Mouse (Mus musculus): ENCODE results near the gene Mgat1. TPM values are rescaled to one million over a fixed set of nuclear protein-coding genes. Genes with fewer than 3 reads are reported as not detected.
"Not testable (repeated sequence)": the region's sequence is repeated elsewhere in the genome, so short reads cannot be mapped to it uniquely, and the experiment has no call there.

The Mgat1 gene
- polyA plus RNA-seq, 1 experiment, result 231 TPM

DNA sequence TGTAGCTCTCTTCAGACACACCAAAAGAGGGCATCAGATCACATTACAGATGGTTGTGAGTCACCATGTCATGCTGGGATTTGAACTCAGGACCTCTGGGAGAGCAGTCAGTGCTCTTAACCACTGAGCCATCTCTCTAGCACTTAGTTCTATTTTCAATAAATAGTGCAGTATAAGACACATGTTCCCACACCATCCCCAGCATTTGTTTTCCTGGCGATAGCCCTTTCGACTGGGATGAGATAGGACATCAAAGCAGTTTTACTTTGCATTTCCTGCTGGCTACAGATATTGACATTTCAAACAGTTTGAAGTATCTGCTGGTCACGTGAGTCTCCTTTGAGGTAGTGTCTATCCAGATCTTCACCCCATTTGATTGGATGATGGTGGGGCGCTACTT, 26.4 kb downstream of the Mgat1 start:
- no peaks in the 10 kb centered on the region for H3K4me1 ChIP-seq (ENCODE audit: control insufficient read depth, insufficient read depth, insufficient read length, low read length)
- H3K27me3 ChIP-seq (ENCODE audit: control insufficient read depth, insufficient read depth, low read length), result no peaks in the 10 kb centered on the region
- no peak overlapping the region for H3K4me3 ChIP-seq (ENCODE audit: low read depth, low read length)
- 90% methylated on average over 4 of the region's 4 CpGs for WGBS
- peaks cover 6% of the 10 kb centered on the region; the same call in 1 of the 2 replicates for H3K36me3 ChIP-seq (ENCODE audit: control insufficient read depth, insufficient read depth, low read length)
- TF ChIP-seq CTCF (IDR thresholded peaks at IDR 0.05; ENCODE audit: extremely low read depth, insufficient read length, insufficient replicate concordance, low read depth, low read length) (no peak), POLR2A (IDR thresholded peaks at IDR 0.05; ENCODE audit: low read depth, low read length) (no peak)
- H3K27ac ChIP-seq (ENCODE audit: insufficient read depth, low read depth, low read length), result no peak overlapping the region

DNA sequence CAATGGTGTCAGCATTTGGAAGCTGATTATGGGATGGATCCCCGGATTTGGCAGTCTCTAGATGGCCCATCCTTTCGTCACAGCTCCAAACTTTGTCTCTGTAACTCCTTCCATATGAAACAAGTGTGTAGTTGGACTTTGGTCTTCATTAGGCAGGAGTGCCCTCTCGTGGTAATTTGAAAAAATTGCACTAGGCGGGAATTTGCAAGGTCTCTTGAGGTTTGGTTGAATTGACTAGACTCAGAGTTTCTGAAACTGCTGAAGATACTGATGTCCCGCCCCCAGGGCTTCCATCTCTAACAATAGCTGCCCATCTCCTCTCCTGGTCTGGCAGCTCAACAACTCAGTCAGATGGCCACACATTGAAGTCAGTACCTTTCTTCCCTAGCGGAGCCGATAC, 27.3 kb downstream of the Mgat1 start:
- peaks cover 4% of the 10 kb centered on the region; the same call in 1 of the 2 replicates for H3K36me3 ChIP-seq (ENCODE audit: control insufficient read depth, insufficient read depth, low read length)
- no peaks in the 10 kb centered on the region for H3K4me1 ChIP-seq (ENCODE audit: control insufficient read depth, insufficient read depth, insufficient read length, low read length)
- no peak overlapping the region for H3K27ac ChIP-seq (ENCODE audit: insufficient read depth, low read depth, low read length)
- H3K27me3 ChIP-seq (ENCODE audit: control insufficient read depth, insufficient read depth, low read length), result no peaks in the 10 kb centered on the region
- TF ChIP-seq CTCF (IDR thresholded peaks at IDR 0.05; ENCODE audit: extremely low read depth, insufficient read length, insufficient replicate concordance, low read depth, low read length), result no peak
- no peak for TF ChIP-seq POLR2A (IDR thresholded peaks at IDR 0.05; ENCODE audit: low read depth, low read length)
- WGBS, result 31% methylated on average over 7 of the region's 7 CpGs
- no peak overlapping the region for H3K4me3 ChIP-seq (ENCODE audit: low read depth, low read length)

DNA sequence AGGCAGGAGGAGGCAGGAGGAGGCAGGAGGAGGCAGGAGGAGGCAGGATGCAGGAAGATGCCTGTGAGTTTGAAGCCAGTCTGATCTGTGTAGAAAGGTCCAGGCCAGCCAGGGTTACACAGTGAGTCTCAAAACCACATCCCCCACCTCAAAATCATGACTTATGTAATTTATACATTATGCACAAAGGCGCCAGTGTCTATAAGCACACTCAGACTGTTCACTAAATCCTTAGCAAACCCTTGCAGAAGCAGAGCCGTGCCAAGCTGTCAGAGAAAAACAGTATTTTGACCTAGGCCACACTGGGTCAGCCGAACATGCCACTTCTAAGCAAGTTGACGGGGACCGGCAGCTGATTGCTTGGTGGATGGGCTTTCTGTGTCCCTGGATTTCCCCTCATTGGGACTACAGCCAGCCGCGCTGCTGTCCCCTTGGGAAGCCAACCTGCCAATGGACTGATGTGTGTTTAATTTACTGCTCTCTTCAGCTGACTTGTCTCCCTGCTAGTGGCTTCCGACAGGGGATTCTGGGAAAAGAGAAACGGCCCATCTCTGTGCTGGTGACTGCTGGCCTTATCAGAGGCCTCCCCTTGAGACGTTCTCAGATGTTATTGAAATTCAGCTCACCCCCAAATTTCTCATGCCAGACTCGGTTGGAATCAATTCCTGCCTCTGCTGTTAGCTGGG, 30.0 kb downstream of the Mgat1 start:
- no peaks in the 10 kb centered on the region for H3K36me3 ChIP-seq (ENCODE audit: control insufficient read depth, insufficient read depth, low read length)
- WGBS, result 77% methylated on average over 11 of the region's 11 CpGs

DNA sequence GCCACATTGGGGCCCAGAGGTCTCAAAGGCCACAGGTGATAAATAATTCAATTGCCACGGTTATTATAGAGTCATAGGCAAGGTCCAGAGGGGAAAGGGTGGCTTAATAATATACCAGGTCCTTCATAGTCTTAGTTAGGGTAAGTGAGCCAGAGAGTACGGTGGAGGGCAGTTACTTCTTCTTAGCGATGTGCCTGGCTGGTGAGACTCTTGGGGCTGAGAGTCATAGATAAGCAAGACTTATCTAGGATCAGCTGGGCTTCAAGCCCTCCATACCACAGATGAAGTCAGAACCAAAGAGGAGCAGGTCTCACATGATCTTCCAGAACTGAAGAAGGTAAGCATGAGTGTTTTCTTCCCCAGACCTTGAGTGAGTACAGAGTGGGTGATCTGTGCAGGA, 34.2 kb downstream of the Mgat1 start, which contains the start of gene Olfr1393:
Olfr1393 (plus strand) TSS at position 83 of the 400 bp plus-strand sequence.
- H3K27me3 ChIP-seq (ENCODE audit: control insufficient read depth, insufficient read depth, low read length), result no peaks in the 10 kb centered on the region
- no peaks in the 10 kb centered on the region; the same call in 1 of the 2 replicates for H3K4me1 ChIP-seq (ENCODE audit: control insufficient read depth, insufficient read depth, insufficient read length, low read length)
- TF ChIP-seq CTCF (IDR thresholded peaks at IDR 0.05; ENCODE audit: extremely low read depth, insufficient read length, insufficient replicate concordance, low read depth, low read length) (no peak), POLR2A (IDR thresholded peaks at IDR 0.05; ENCODE audit: low read depth, low read length) (no peak)
- H3K36me3 ChIP-seq (ENCODE audit: control insufficient read depth, insufficient read depth, low read length), result no peaks in the 10 kb centered on the region
- 29% methylated on average over 3 of the region's 3 CpGs for WGBS
- no peak within 1 kb of the TSS for H3K4me3 ChIP-seq (ENCODE audit: low read depth, low read length)
- H3K27ac ChIP-seq (ENCODE audit: insufficient read depth, low read depth, low read length), result no peak within 1 kb of the TSS

More for the DNA sequence above, 30.0 kb downstream of the Mgat1 start:
- H3K27ac ChIP-seq (ENCODE audit: insufficient read depth, low read depth, low read length), result no peak overlapping the region
- TF ChIP-seq CTCF (IDR thresholded peaks at IDR 0.05; ENCODE audit: extremely low read depth, insufficient read length, insufficient replicate concordance, low read depth, low read length) (no peak), POLR2A (IDR thresholded peaks at IDR 0.05; ENCODE audit: low read depth, low read length) (no peak)
- no peaks in the 10 kb centered on the region for H3K27me3 ChIP-seq (ENCODE audit: control insufficient read depth, insufficient read depth, low read length)
- no peak overlapping the region for H3K4me3 ChIP-seq (ENCODE audit: low read depth, low read length)
- no peaks in the 10 kb centered on the region; the same call in 1 of the 2 replicates for H3K4me1 ChIP-seq (ENCODE audit: control insufficient read depth, insufficient read depth, insufficient read length, low read length)

DNA sequence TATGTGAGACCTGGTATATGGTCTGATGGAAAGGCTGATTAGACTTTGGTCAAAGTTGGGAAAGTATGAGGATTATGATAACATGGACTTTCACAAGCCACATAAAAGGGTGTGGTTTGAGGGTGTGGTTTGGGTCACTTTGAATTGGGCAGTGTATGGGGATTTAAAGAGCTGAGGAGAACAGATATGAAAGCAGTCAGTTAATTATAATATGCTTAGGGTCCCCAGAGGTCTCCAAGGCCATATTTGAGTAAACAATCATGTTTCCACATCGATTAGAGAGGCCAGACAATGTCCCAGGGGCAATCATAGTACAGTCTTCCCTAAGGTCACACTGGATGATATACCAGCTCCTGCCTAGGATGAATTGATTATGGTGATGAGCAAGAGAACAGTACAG, 41.0 kb downstream of the Mgat1 start, which contains the start of gene Olfr1392:
Olfr1392 (plus strand) TSS at position 301 of the 400 bp plus-strand sequence.
- H3K36me3 ChIP-seq (ENCODE audit: control insufficient read depth, insufficient read depth, low read length); H3K4me1 ChIP-seq (ENCODE audit: control insufficient read depth, insufficient read depth, insufficient read length, low read length); H3K27ac ChIP-seq (ENCODE audit: insufficient read depth, low read depth, low read length); H3K4me3 ChIP-seq (ENCODE audit: low read depth, low read length); H3K27me3 ChIP-seq (ENCODE audit: control insufficient read depth, insufficient read depth, low read length): not testable (repeated sequence)
- 11% methylated on average over 1 of the region's 1 CpGs for WGBS

DNA sequence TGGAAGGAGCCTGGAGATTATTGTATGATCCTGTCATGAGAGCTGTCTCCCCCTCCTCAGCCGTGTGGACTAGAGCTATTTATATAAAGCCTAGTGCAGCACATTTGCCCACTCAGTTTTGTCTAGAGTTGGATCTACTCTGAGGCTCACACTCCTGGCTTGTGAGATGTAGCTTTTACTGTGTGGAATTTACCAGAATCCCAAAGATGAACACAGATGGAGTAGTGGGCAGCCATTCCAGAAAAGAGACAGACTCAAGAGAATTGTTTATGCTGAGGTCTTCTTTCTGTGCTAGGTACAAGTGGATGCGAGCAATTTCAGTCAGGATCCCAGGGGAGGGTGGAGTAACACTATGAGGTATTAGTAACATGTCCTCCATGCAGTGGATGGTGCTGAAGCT, 43.3 kb downstream of the Mgat1 start:
- Histone ChIP-seq H3K4me1 (ENCODE audit: control insufficient read depth, insufficient read depth, insufficient read length, low read length) (no peaks in the 10 kb centered on the region), H3K27ac (ENCODE audit: insufficient read depth, low read depth, low read length) (no peak overlapping the region), H3K4me3 (ENCODE audit: low read depth, low read length) (no peak overlapping the region), H3K27me3 (ENCODE audit: control insufficient read depth, insufficient read depth, low read length) (no peaks in the 10 kb centered on the region), H3K36me3 (ENCODE audit: control insufficient read depth, insufficient read depth, low read length) (no peaks in the 10 kb centered on the region)
- TF ChIP-seq POLR2A (IDR thresholded peaks at IDR 0.05; ENCODE audit: low read depth, low read length) (no peak), CTCF (IDR thresholded peaks at IDR 0.05; ENCODE audit: extremely low read depth, insufficient read length, insufficient replicate concordance, low read depth, low read length) (no peak)
- 67% methylated on average over 2 of the region's 2 CpGs for WGBS

DNA sequence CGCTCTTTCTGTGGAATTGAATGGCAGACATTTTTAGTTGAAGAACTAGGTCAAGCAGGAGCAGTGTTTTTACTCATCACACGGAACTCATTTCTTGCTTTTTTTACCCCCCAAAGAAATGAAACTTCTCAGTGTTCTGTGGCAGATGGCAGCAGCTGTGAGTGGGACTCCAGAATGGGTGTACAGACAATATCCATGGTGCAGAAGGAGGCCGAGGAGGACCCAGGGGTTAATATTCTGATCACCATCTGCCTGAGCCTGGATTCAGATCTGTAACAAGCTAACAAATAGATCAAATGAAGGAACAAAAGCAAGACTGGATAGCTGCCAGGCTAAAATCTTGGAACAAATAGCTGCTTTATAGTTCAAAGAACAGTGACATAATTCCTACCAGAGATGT, 48.8 kb downstream of the Mgat1 start:
- H3K4me1 ChIP-seq (ENCODE audit: control insufficient read depth, insufficient read depth, insufficient read length, low read length), result no peaks in the 10 kb centered on the region
- no peak for TF ChIP-seq POLR2A (IDR thresholded peaks at IDR 0.05; ENCODE audit: low read depth, low read length)
- TF ChIP-seq CTCF (IDR thresholded peaks at IDR 0.05; ENCODE audit: extremely low read depth, insufficient read length, insufficient replicate concordance, low read depth, low read length), result no peak
- no peaks in the 10 kb centered on the region for H3K27me3 ChIP-seq (ENCODE audit: control insufficient read depth, insufficient read depth, low read length)
- H3K4me3 ChIP-seq (ENCODE audit: low read depth, low read length), result no peak overlapping the region
- no peaks in the 10 kb centered on the region for H3K36me3 ChIP-seq (ENCODE audit: control insufficient read depth, insufficient read depth, low read length)
- 73% methylated on average over 3 of the region's 3 CpGs for WGBS
- H3K27ac ChIP-seq (ENCODE audit: insufficient read depth, low read depth, low read length), result no peak overlapping the region

Data from small intestine, adult 2 months (tissue).